Mouse (Mus musculus): ENCODE measurements around the gene AC153137.1. TPM values are rescaled to one million over a fixed set of nuclear protein-coding genes. Genes with fewer than 3 reads are reported as not detected.
A peak's percentile ranks its signal among the peaks of the same experiment; 100 is the strongest.

AC153137.1 gene
- polyA plus RNA-seq, 1 experiment from 2014 or later, result not detected

GRCm38 (mm10) chr1:30948361-30948949 is 29.3 kb downstream of the AC153137.1 start:
- under 1% methylated on average over 16 of the region's 16 CpGs for WGBS (ENCODE audit: insufficient replicate concordance)
- Histone ChIP-seq H3K36me3 (peaks cover 22% of the 10 kb centered on the region), H3K4me3 (replicated peaks) (peak overlapping the region; percentile 90), H3K9ac (peak overlapping the region; percentile 95), H3K4me2 (peak overlapping the region; percentile 78), H3K27me3 (no peaks in the 10 kb centered on the region), H3K9me3 (replicated peaks) (no peaks in the 10 kb centered on the region), H3K4me1 (replicated peaks) (peaks cover 14% of the 10 kb centered on the region), H3K27ac (peak overlapping the region; percentile 93)
- ATAC-seq (ENCODE audit: low read depth) (no peak), DNase-seq (peak; percentile 21)

- H3K9me3 ChIP-seq (replicated peaks), result no peaks in the 10 kb centered on the region
- no peak overlapping the region for H3K9ac ChIP-seq
- H3K4me2 ChIP-seq, result no peak overlapping the region
- peaks cover 31% of the 10 kb centered on the region for H3K36me3 ChIP-seq
- ATAC-seq (ENCODE audit: low read depth), result no peak
- H3K4me1 ChIP-seq (replicated peaks), result peaks cover 8% of the 10 kb centered on the region
- no peak overlapping the region for H3K27ac ChIP-seq
- WGBS (ENCODE audit: insufficient replicate concordance), result 81% methylated on average over 6 of the region's 6 CpGs
- H3K4me3 ChIP-seq (replicated peaks), result no peak overlapping the region
- H3K27me3 ChIP-seq, result no peaks in the 10 kb centered on the region
- DNase-seq, result no peak
Observed at GRCm38 (mm10) chr1:30945136-30945535, 32.6 kb downstream of the AC153137.1 start.

- Histone ChIP-seq H3K4me2 (no peak overlapping the region), H3K27me3 (no peaks in the 10 kb centered on the region), H3K36me3 (peaks cover 29% of the 10 kb centered on the region), H3K9ac (no peak overlapping the region), H3K27ac (no peak overlapping the region), H3K4me3 (replicated peaks) (no peak overlapping the region), H3K4me1 (replicated peaks) (no peaks in the 10 kb centered on the region), H3K9me3 (replicated peaks) (no peaks in the 10 kb centered on the region)
- no peak for DNase-seq
- WGBS (ENCODE audit: insufficient replicate concordance), result 86% methylated on average over 3 of the region's 3 CpGs
- no peak for ATAC-seq (ENCODE audit: low read depth)
Observed at GRCm38 (mm10) chr1:30940571-30940970, 37.2 kb downstream of the AC153137.1 start.

- Histone ChIP-seq H3K4me3 (replicated peaks) (no peak overlapping the region), H3K9me3 (replicated peaks) (no peaks in the 10 kb centered on the region), H3K27ac (no peak overlapping the region), H3K27me3 (no peaks in the 10 kb centered on the region), H3K36me3 (peaks cover 9% of the 10 kb centered on the region), H3K4me2 (no peak overlapping the region), H3K9ac (no peak overlapping the region), H3K4me1 (replicated peaks) (no peaks in the 10 kb centered on the region)
- ATAC-seq (ENCODE audit: low read depth) (no peak), DNase-seq (no peak)
- WGBS (ENCODE audit: insufficient replicate concordance), result 70% methylated on average over 7 of the region's 7 CpGs
Observed at GRCm38 (mm10) chr1:30938392-30938791, 39.4 kb downstream of the AC153137.1 start.

- Histone ChIP-seq H3K9me3 (replicated peaks) (no peaks in the 10 kb centered on the region), H3K4me3 (replicated peaks) (no peak overlapping the region), H3K36me3 (0 out of 2 replicates have a peak, but pooled peaks cover 5% of the 10 kb centered on the region), H3K4me2 (no peak overlapping the region), H3K27me3 (no peaks in the 10 kb centered on the region), H3K4me1 (replicated peaks) (no peaks in the 10 kb centered on the region), H3K9ac (no peak overlapping the region), H3K27ac (no peak overlapping the region)
- DNase-seq (no peak), ATAC-seq (ENCODE audit: low read depth) (no peak)
- WGBS (ENCODE audit: insufficient replicate concordance), result 51% methylated on average over 8 of the region's 8 CpGs
Observed at GRCm38 (mm10) chr1:30937396-30937965, 40.3 kb downstream of the AC153137.1 start.

GRCm38 (mm10) chr1:30936488-30936887 is 41.3 kb downstream of the AC153137.1 start:
- Histone ChIP-seq H3K9me3 (replicated peaks) (no peaks in the 10 kb centered on the region), H3K27me3 (no peaks in the 10 kb centered on the region), H3K36me3 (0 out of 2 replicates have a peak, but pooled peaks cover 5% of the 10 kb centered on the region), H3K4me1 (replicated peaks) (no peaks in the 10 kb centered on the region), H3K4me3 (replicated peaks) (no peak overlapping the region), H3K27ac (no peak overlapping the region), H3K9ac (no peak overlapping the region), H3K4me2 (no peak overlapping the region)
- ATAC-seq (ENCODE audit: low read depth) (no peak), DNase-seq (no peak)
- WGBS (ENCODE audit: insufficient replicate concordance), result 46% methylated on average over 2 of the region's 2 CpGs

GRCm38 (mm10) chr1:30930823-30931222 is 46.9 kb downstream of the AC153137.1 start:
- no peak overlapping the region for H3K27ac ChIP-seq
- 39% methylated on average over 2 of the region's 2 CpGs for WGBS (ENCODE audit: insufficient replicate concordance)
- H3K4me3 ChIP-seq (replicated peaks), result no peak overlapping the region
- ATAC-seq (ENCODE audit: low read depth) (no peak), DNase-seq (no peak)
- H3K27me3 ChIP-seq, result no peaks in the 10 kb centered on the region
- no peaks in the 10 kb centered on the region for H3K9me3 ChIP-seq (replicated peaks)
- H3K36me3 ChIP-seq, result no peaks in the 10 kb centered on the region
- H3K4me1 ChIP-seq (replicated peaks), result no peaks in the 10 kb centered on the region
- no peak overlapping the region for H3K4me2 ChIP-seq
- no peak overlapping the region for H3K9ac ChIP-seq

GRCm38 (mm10) chr1:30930194-30930593 is 47.6 kb downstream of the AC153137.1 start:
- Histone ChIP-seq H3K36me3 (no peaks in the 10 kb centered on the region), H3K27ac (no peak overlapping the region), H3K4me3 (replicated peaks) (no peak overlapping the region), H3K9ac (no peak overlapping the region), H3K27me3 (no peaks in the 10 kb centered on the region), H3K4me2 (no peak overlapping the region), H3K9me3 (replicated peaks) (no peaks in the 10 kb centered on the region), H3K4me1 (replicated peaks) (no peaks in the 10 kb centered on the region)
- ATAC-seq (ENCODE audit: low read depth) (no peak), DNase-seq (no peak)
- 51% methylated on average over 2 of the region's 2 CpGs for WGBS (ENCODE audit: insufficient replicate concordance)

Other genes with a start within 250 kb of the AC153137.1 start
- 13.4 and 16.6 TPM in 2 replicates for gene Phf3, start 104.0 kb downstream of the AC153137.1 start, polyA plus RNA-seq (2015; fragmentation: Nextera tagmentation; extraction: Ambion mirVana)
- gene Lgsn, start 198.4 kb upstream of the AC153137.1 start, polyA plus RNA-seq (2015; fragmentation: Nextera tagmentation; extraction: Ambion mirVana), result not detected in 2 replicates
- gene 4931428L18Rik, start 244.7 kb upstream of the AC153137.1 start, polyA plus RNA-seq (2015; fragmentation: Nextera tagmentation; extraction: Ambion mirVana), result not detected in 2 replicates
- gene Pih1d3, start 244.9 kb upstream of the AC153137.1 start, polyA plus RNA-seq (2015; fragmentation: Nextera tagmentation; extraction: Ambion mirVana), result not detected in 2 replicates

Measured in liver, embryonic 13.5 days (tissue).